Mouse (Mus musculus) T-cell, adult 2 months (primary cell): ENCODE results near the gene Ubl3.
A peak's percentile ranks its signal among the peaks of the same experiment; 100 is the strongest.

ENCODE experiments used
- DNase-seq: peaks from one replicate; pipeline ENCODE4 v3.0.0; 2022; ENCODE audit warnings: low spot score

Gene Ubl3

DNA sequence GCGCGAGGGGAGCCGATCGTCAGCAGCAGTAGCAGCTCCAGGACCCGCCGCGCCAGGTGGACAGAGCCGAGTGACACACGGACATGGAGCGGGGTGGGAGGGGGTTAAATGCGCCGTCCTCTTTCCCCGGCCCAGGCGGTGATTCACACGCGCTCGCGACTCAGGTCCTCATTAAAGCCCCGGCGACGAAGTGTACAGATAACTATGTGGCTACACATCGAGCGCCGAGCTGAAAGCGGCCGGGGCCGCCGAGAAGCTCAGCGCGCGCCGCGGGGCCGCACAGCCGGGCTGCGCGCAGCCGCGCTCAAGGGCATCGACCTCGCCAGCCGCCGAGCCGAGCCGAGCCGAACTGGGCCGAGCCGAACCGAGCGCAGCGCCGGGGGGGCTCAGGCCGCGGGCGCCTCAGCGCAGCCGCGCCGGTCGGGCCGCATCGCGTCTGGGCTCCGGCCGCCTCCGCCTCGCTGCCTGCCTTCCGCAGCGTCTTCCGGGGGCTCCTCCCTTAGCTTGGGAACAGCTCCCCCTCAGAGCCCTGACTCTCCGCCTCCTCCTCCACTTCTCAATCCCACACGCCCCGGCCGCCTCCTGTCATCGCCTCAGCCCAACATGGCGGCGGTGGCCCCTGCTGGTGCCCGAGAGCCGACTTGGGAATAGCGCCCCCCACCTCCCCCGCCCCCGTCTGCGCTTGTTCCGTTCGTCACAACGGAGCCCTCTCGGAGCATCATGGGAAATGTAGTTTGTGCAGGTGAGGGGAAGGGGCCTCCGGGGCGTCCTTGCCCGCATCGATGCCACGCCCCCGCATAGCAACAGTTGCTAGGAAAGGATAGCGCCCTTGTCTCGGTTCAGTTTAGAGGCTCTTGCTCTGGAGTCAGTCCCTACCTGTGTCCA is at the start of gene Ubl3:
Gene Ubl3, minus strand, starts transcription at position 603 of the 885 bp plus-strand sequence.
- peak; percentile 82 for DNase-seq

DNA sequence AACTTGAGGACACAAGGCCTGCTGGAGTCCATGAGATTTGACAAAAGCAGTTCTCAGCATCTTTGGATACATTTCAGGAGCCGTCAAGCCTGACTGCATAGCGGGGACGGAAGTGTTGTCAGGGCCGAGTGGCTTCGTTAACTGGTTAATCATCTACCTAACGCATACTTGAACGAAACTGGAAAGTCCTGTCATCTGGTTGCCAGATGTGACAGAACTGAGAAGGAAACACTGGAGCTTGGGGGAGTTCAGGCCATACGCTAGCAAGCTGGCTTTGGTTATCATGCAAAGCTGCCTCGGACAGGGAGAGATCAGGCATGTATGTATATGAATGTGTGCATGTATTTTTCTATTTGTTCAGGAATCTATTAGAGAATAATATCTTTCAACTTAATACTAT is 45.8 kb upstream of the Ubl3 start:
- DNase-seq, result no peak

DNA sequence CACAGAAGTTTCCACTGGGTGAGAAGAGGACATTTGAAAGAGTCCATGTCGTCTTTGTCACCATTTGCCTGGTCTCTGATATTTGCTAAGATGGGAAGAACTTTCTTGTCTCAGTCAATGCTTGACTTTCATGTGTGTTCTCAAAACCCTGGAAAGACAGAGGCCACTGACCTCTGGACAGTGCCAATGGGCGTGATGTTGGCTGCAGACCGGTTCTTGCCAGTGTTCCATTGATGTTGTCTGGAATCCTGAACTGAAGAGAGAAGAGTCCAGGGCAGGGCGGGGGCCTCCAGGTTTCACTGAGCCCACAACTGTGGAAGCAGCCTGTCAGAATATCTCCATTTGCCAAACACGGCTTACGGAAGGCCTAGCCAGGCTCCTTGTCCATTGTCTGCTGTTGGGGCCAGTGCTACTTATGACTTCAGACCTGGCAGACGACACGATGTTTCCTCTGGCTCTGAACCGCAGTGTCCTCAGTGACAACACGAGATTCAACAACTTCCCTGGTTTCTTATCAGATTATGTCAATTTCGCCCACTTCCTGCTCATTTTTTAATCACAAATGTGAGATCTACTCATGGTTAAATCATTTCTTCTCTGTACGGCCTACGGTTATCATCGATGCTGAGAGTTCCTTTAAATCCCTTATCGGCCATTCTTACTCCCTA is 43.6 kb upstream of the Ubl3 start:
- DNase-seq, result peak; percentile 45

DNA sequence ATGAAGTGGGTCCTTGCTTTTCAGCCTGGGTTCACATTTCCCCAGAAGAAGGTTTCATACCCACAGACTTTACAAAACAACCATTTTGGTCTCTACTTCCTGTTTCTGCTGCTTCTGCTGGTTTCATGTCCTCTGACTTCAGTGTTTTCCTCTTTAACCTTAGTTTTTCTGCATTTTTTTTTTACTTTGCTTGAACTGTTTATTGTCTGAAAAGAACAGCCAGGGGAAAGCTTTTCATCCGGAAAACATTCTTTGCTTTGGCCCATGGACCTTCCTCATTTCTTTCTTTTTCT is 42.8 kb upstream of the Ubl3 start:
- peak; percentile 14 for DNase-seq

DNA sequence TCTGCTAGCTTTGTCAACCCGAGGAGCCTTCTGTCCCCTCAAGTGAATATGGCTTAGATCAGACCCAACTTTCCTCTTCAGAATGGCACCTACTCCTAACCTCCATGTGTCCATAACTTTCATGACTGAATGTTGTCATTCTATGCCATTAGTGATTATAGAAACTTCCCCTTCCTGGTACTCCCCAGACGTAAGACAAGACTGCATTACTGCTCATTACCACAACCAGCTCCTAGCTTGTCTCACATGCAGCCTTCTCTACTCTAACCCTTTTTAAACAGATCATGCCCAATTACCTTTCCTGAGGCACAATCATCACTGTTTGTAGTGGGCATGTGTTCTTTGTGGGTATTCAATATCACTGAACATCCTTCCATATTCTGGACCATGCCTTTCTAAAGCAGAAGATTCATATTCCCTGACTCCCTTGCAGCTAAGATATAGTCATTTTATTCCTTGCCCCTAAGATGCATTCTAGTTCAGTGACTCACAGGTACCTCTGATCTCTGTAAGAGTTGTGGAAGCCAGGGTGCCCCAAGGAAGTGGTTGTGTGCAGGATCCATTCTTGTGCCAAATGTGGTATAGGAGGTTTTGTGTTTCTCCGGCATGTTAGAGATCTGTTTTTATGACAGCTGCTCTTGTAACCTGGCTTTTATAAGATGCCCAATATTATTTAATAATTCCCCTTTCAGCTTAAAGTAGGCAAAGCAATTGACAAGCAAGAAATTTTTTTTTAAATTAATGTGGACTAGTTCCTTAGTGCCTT is 42.3 kb upstream of the Ubl3 start:
- peak; percentile 26 for DNase-seq

DNA sequence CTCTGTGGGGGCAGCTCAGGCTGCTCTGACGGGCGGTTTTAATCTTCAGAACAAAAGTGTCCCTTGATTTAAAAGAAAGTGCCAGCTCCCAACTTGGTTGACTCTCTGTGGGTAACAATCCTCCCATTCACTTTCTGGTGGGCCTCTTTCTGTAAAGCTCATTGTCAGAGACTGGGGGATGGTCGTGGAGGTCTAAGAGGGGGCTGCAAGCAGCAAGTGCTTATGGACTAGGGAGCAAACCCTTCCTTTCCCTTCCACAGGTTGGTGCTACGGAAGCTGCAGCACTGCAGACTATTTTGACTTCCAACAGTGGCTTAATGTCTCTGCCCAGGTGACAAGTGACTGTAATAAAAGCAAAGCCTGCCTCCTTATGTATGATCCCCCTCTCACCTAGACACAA is 41.0 kb upstream of the Ubl3 start:
- DNase-seq, result no peak

DNA sequence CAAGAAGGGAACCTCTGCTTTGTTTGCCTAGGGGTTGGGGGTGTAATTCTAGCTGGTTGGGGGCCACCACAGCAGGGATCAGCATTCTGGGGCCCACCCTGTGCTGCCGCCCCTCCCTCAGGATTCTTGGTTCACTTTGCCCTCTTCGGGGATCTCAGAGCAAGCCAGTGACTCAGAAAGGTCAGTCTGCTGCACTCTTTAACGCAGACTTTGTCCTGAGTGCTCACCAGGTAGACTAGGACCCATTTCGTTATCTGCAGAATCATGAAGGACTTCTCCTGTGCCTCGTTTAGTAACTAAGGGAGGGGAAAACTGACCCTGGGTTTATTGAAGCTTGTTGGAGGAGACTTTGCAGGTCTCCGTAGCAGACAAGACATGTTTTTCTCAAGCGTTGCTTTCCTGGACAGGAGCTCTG is 38.9 kb upstream of the Ubl3 start:
- no peak for DNase-seq

DNA sequence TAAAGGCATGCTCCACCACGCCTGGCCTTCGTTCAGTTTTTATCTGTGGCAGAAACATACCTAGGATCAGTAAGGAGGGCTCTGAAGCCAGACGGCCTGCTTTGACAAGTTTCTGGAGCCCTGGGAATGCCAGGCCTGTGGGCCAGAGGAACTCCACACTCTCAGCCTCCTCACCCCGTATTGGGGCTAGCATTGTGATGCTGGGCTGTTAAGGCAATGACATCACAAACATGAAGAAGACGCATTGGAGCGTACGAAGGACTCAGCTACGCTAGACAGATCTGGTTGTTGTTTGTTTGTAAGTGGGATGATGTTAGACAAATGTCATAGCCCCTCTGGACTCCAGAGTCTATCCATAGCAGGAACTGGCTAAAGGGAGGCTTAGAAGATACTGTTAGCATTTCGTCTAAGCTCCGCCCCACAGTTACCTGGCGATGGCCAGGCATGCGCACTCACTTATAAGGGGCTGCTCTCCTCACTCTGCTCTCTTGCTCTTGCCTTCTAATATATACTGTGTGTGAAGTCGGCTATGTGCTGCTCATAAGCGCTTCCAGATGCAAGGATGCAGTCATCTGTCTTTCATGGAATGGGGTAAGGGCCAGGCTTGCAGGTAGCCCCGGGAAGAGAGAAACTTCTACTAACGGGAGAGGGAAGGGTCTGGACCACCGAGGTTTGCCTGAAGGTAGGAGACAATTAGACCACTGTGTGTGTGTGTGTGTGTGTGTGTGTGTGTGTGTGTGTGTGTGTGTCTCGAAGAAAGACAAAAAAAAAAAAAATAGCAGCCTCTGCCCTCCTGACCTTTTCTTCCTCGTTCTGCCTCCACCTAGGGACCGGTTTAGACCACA is 38.2 kb upstream of the Ubl3 start:
- DNase-seq, result no peak

DNA sequence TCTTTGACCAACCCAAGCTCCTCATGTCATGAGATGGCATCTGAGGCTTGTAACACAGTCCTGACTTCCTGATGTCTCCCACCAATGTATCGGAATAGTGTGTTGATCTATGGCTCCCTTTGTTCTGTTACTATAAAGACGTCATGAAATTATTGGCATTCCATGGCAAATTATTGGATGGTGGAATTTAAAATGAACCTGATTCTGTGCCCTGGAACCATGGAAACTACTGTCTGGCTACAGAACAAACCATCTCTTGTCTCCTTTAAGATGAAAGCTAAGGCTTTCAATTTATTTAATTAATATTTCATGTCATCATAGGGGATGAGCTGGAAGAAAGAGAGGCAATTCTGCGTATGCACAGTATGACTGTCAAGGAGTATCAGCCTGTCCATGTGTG is 36.4 kb upstream of the Ubl3 start:
- DNase-seq, result no peak

DNA sequence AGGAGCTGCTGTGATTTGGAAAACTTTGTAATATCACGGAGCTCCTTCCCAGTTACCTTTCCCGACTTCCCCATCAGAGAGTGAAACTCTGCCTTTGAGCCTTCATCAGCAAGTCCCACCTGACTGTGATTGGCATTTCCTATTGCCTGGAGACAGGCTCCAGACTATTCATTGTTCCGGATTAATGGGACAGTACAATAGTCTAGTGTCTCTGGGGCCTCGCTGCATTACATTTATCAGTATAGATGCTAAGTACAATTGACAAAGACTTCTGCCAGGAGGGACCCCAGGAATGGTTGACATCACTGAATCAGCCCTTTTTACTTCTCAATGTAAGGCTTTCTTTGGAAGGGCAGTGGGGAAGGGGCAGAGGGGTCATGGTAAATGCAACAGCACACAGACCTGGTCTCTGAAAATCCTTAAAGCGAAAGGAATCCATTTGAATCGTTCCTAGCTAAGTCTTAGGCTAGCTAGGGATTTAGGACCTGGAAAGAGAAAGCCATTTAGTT is 35.6 kb upstream of the Ubl3 start:
- no peak for DNase-seq

DNA sequence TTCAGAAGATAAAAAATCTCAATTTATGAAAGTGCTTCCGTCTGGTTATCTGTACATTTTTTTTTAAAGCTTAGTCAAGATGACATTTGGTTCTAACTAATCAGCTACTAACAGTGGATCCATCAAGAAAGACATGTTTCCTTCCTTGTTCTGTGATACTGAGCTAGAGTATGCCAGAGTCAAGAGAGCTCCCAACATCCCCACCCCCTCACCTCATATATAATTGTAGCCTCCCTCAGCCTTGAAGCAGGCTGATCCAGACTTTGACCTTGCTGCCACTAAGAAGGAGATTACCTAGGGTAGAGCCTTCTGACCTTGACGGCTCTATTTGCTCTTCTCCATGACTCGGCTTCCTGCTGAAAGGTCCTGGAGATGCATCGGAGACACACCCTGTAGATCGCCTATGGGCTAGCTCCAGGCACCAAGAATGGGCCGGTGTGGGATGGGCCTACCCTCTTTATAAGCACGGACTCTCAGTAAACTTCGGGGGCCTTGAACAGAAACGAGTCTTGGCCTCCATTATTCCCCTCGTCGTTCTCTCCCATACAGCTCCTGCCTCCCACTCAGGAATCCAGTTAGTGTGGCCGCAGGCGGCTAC is 27.9 kb upstream of the Ubl3 start:
- DNase-seq, result no peak

DNA sequence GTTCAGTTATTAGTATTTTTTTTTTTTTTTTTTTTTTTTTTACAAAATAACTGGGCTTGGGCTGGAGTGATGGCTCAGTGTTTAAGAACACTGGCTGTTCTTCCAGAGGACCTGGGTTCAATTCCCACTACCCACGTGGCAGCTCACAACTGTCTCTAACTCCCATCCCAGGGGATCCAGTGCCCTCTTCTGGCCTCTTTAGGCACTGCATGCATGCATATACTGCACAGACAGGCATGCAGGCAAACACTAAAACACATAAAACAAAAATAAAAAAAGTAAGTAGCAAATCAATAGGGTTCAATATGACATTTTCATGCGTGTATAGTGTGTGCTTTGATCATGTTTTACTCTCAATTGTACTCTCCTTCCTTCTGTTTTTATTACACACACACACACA is 26.6 kb upstream of the Ubl3 start:
- DNase-seq, result no peak

DNA sequence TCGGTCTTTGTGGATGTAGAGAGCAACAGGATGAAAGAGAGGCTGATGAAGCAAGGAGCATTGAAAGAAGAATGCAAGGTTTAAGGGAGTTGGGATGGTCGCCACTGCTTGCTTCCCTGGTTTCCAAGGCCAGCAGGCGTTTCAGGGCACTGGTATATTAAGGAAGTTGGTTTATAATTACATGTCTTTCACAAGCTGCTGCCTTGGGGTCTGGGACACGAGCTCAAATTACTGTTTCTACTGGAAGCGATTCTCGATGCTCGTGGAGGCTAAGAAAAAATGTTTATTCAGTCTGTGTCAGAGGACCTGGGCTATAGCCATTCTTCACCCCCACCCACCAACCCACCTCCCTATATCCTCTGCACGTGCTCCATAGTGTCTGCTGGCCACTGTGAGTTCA is 25.8 kb upstream of the Ubl3 start:
- DNase-seq, result no peak

DNA sequence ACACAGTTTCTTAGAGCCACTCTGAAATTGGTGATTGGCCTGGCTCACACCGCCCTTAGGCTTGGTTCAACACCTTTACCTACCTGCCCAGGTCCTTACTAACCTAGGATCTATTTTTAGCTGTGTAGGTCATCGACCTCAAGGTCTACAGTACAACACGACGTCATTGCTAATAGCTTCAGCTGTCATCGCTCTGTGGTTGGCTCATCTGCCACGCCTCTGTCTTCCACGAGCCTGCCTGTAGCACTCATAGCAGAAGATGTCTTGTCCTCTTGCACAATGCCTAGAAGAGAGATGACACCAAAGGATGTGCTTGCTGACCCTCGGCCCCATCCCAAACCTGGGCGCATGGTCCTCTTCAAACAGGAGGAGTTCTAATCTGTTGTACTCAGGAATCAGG is 24.7 kb upstream of the Ubl3 start:
- no peak for DNase-seq

DNA sequence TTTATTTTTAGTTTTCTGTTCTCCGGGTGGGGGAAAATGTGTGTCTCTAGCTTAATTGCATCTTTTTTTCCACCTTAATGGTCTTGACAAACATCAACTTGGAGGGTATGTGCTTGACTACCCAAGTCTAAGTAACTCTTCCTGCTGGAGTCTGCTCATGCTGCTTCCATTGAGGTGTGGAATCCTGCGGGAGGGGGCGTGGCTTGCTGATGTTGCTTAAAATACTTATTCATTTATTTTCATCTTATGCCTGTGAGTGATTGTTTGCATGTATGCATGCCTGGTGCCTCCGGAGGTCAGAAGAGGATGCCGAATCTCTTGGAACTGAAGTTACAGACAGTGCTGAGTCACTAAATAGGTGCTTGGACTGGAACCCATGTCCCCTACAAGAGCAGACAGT is 22.6 kb upstream of the Ubl3 start:
- DNase-seq, result no peak

DNA sequence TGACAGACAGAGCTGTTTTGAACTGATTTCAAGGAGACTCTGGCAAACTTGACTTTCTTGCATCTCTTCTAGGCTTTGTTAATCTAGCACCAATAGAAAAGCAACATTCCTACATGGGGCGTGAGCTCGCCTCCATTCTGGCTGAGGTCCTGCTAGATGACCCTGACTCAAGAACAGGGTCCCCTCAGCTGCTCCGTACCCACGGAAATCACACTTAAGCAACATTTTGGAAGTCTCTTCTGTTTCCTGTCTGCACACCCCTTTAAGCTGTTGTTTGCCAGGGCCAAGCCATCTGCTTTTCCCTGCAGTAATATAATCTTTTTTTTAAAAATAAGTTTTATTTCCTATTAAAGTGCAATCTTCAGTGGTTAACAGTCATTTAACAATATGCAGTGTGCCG is 20.1 kb upstream of the Ubl3 start:
- DNase-seq, result no peak

DNA sequence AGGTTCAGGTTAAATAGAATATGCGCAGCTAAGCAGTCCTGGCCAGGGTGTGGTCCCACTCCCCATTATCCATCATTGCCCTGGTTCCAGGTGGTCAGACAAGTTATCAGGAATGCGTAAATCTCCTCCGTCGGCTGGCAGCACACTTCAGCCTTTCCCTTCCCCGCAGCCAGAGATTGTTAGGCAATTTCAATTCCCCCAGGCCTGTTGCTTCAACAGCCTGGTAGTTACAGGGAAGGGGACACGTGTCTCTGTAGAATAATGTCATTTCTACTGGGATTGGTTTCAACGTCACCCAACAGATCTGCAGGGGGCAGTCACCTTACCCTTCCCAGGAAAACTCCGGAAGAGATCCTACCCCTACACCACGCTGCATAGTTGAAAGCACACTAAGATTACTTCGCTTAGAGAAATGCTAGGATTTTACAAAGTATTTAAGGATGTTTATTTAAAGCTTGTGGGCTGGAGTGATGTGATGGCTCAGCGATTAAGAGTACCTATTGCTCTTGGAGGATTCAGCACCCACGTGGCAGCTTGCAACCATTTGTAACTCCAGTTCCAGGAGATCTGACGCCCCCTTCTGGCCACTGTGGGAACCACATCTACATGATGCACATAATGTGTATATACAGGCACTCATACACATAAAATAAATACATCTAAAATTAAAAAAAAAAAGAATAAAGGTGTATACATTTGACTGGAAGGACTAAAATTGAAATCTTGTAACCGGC is 18.1 kb upstream of the Ubl3 start:
- no peak for DNase-seq

DNA sequence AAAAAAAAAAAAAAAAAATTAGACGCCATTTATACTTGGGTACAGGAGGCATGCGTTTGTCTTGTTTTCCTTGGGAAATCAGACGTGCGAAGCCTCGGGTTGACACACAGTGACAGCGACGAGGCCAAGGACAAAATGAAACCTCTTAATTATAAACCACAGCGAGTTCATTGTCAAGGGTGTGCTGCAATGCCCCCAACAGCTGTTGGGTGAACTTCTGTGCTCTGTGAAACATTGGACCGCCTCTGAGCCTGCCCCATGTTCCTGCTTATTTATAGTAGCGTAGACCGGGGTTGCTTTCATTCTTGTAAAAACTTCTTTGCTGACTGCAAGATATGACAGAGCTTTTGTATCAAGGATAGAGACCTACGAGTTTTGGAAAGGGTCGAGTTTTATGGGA is 16.9 kb upstream of the Ubl3 start:
- no peak for DNase-seq

DNA sequence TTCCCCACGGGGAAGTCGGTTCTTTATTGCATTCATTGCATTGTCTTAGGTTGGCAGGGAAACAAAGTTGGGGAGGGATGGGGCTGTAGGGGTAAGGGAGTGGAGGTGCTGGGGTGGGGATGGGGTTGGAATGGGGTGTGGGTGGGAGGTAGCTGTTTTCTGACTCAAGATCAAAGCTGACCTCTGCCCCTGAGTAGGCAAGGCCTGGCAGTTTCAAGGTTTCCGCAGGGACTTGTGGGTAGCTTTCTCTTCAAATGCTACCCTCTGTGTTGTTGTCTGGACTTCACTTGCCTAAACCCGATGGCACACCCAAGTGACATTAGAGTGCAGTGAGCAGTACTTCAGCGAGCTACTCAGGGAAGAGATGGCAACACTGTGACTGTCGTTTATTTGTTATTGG is 13.0 kb upstream of the Ubl3 start:
- DNase-seq, result no peak

DNA sequence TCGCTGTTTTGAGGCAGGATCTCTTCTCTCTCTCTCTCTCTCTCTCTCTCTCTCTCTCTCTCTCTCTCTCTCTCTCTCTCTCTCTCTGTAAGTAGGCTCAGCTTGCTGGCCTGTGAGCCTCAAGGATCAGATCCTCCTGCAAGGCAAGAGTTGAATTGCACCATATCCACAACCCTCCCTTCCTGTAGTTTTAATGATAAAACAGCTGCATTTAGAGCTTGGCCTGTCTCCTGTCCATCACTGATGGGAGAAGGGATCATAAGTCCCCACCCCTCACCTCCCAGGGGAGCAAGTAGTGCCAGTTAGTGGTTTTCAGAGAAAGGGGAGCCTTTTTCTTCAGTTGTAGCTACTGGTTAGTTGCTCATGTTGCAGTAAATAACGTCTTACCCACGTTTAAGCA is 11.5 kb upstream of the Ubl3 start:
- DNase-seq, result no peak

DNA sequence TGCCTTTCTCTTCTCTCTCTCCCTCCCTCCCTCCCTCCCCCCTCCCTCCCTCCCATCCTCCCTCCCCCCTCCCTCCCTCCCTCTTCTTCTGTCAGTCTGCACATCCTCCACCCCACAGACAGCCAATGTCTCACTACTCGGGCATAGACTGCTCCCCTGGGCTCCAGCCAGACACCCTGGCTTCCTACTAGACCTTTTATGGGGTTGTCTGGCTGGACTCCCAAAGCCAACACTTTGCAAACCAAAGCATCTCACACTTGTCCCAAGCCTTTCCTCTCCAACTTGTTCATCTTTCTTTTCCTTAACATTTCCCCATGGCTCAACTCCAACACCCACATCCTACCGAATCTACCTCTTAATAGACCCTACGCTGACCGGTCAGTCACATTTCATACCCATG is 10.7 kb upstream of the Ubl3 start:
- no peak for DNase-seq
